Mouse (Mus musculus) limb, embryonic 14.5 days (tissue): ENCODE measurements at regions not wholly inside any gene's neighbourhood (a gene's known extent, or its start where the extent isn't known, plus 50 kb on each side); places are given as distances from the start of the nearest gene placed in this dataset.
A peak's percentile ranks its signal among the peaks of the same experiment; 100 is the strongest.

ENCODE experiments used
- ATAC-seq: fragments of 200-750 bp; cut with Nextera tagmentation; 2 replicates; pipeline ENCODE4 v1.8.0; 2017; ENCODE audit warnings: low read depth, moderate number of reproducible peaks, moderate TSS enrichment; ENCODE audit not compliant: low FRiP score
- DNase-seq: peaks from one replicate; pipeline ENCODE4 v3.0.0-alpha.2; 2015; ENCODE audit warnings: low spot score
- H3K27ac ChIP-seq: fragments of 300-500 bp; sonication (generic); replicated peaks from 2 replicates; pipeline ENCODE4 v1.5.1; 2014; ENCODE audit warnings: low read depth, mild to moderate bottlenecking, low read length, moderate library complexity, mixed read lengths
- H3K27me3 ChIP-seq: fragments of 300-500 bp; sonication (generic); 2 replicates; pipeline ENCODE4 v1.6.1; 2014; ENCODE audit warnings: low read length, mixed read lengths; ENCODE audit not compliant: control insufficient read depth, insufficient read depth
- H3K36me3 ChIP-seq: fragments of 300-500 bp; sonication (generic); 2 replicates; pipeline ENCODE4 v1.6.1; 2014; ENCODE audit warnings: mild to moderate bottlenecking, low read length, moderate library complexity, mixed read lengths; ENCODE audit not compliant: control insufficient read depth, insufficient read depth
- H3K4me1 ChIP-seq: fragments of 300-500 bp; sonication (generic); 2 replicates; pipeline ENCODE4 v1.6.1; 2014; ENCODE audit warnings: antibody characterized with exemption, low read length, mixed read lengths; ENCODE audit not compliant: control insufficient read depth, insufficient read depth
- H3K4me2 ChIP-seq: fragments of 300-500 bp; sonication (generic); replicated peaks from 2 replicates; pipeline ENCODE4 v1.6.1; 2014; ENCODE audit warnings: low read depth, mild to moderate bottlenecking, low read length, moderate library complexity; ENCODE audit not compliant: severe bottlenecking
- H3K4me3 ChIP-seq: fragments of 300-500 bp; sonication (generic); replicated peaks from 2 replicates; pipeline ENCODE4 v1.5.1; 2014; ENCODE audit warnings: low read length
- H3K9ac ChIP-seq: fragments of 300-500 bp; sonication (generic); 2 replicates; pipeline ENCODE4 v1.6.1; 2014; ENCODE audit warnings: mild to moderate bottlenecking, low read depth, low read length, moderate library complexity; ENCODE audit not compliant: severe bottlenecking
- H3K9me3 ChIP-seq: fragments of 300-500 bp; sonication (generic); 2 replicates; pipeline ENCODE4 v1.6.1; 2016; ENCODE audit warnings: low read length; ENCODE audit not compliant: control insufficient read depth
- POLR2A ChIP-seq: fragments of 200-500 bp; IDR thresholded peaks from 2 replicates; pipeline ENCODE4 v1.8.0; 2012; ENCODE audit warnings: inconsistent platforms, mild to moderate bottlenecking, moderate library complexity, borderline replicate concordance; ENCODE audit not compliant: insufficient read depth, insufficient read length; ENCODE audit errors: extremely low read depth
- WGBS: fragments of 180-500 bp; shearing (Covaris S2); extraction: QIAGEN DNeasy Blood & Tissue Kit; methylation state at CpG from one replicate; pipeline ENCODE4 v1.1.7; 2014; 5-methylcytosine and 5-hydroxymethylcytosine counted together

- DNase-seq (peak; percentile 16), ATAC-seq (0 out of 2 replicates have a peak, but pooled peaks have one; percentile 37)
- Histone ChIP-seq H3K36me3 (no peaks in the 10 kb centered on the region), H3K27me3 (no peaks in the 10 kb centered on the region), H3K9ac (no peak overlapping the region), H3K4me1 (no peaks in the 10 kb centered on the region), H3K9me3 (no peaks in the 10 kb centered on the region), H3K4me3 (no peak overlapping the region), H3K4me2 (no peak overlapping the region), H3K27ac (no peak overlapping the region)
- WGBS, result 73% methylated on average over 6 of the region's 6 CpGs
- TF ChIP-seq POLR2A, result no peak
Observed at GRCm38 (mm10) chr13:70073655-70074054, 271.5 kb downstream of the Med10 start.

GRCm38 (mm10) chr13:70075353-70075752 is 273.2 kb downstream of the Med10 start:
- no peak for TF ChIP-seq POLR2A
- 80% methylated on average over 4 of the region's 4 CpGs for WGBS

GRCm38 (mm10) chr13:70081108-70081507 is 278.9 kb downstream of the Med10 start:
- no peak overlapping the region for H3K4me3 ChIP-seq
- ATAC-seq (no peak), DNase-seq (no peak)
- WGBS, result 78% methylated on average over 4 of the region's 4 CpGs
- no peak overlapping the region for H3K27ac ChIP-seq
- no peaks in the 10 kb centered on the region for H3K9me3 ChIP-seq
- no peaks in the 10 kb centered on the region for H3K36me3 ChIP-seq
- no peak for TF ChIP-seq POLR2A
- H3K9ac ChIP-seq, result no peak overlapping the region
- H3K4me1 ChIP-seq, result no peaks in the 10 kb centered on the region
- no peak overlapping the region for H3K4me2 ChIP-seq
- no peaks in the 10 kb centered on the region for H3K27me3 ChIP-seq

More at GRCm38 (mm10) chr13:70075353-70075752, 273.2 kb downstream of the Med10 start:
- DNase-seq, result no peak
- ATAC-seq, result no peak
- Histone ChIP-seq H3K4me3 (no peak overlapping the region), H3K4me2 (no peak overlapping the region), H3K9me3 (no peaks in the 10 kb centered on the region), H3K9ac (no peak overlapping the region), H3K27ac (no peak overlapping the region), H3K4me1 (no peaks in the 10 kb centered on the region), H3K36me3 (no peaks in the 10 kb centered on the region), H3K27me3 (no peaks in the 10 kb centered on the region)

- Histone ChIP-seq H3K4me3 (no peak overlapping the region), H3K4me1 (peaks cover 10% of the 10 kb centered on the region; the same call in 1 of the 2 replicates), H3K27ac (no peak overlapping the region), H3K9me3 (no peaks in the 10 kb centered on the region), H3K9ac (no peak overlapping the region), H3K36me3 (no peaks in the 10 kb centered on the region), H3K4me2 (no peak overlapping the region), H3K27me3 (no peaks in the 10 kb centered on the region)
- DNase-seq (peak; percentile 58), ATAC-seq (no peak)
- WGBS, result 31% methylated on average over 4 of the region's 4 CpGs
- no peak for TF ChIP-seq POLR2A
Observed at GRCm38 (mm10) chr13:70092886-70093285, 290.7 kb downstream of the Med10 start.

- H3K36me3 ChIP-seq, result no peaks in the 10 kb centered on the region
- no peak overlapping the region for H3K9ac ChIP-seq
- no peak for TF ChIP-seq POLR2A
- no peaks in the 10 kb centered on the region for H3K9me3 ChIP-seq
- 32% methylated on average over 2 of the region's 2 CpGs for WGBS
- no peak overlapping the region for H3K4me2 ChIP-seq
- ATAC-seq (no peak), DNase-seq (no peak)
- no peak overlapping the region for H3K27ac ChIP-seq
- no peaks in the 10 kb centered on the region for H3K27me3 ChIP-seq
- peaks cover 10% of the 10 kb centered on the region; the same call in 1 of the 2 replicates for H3K4me1 ChIP-seq
- H3K4me3 ChIP-seq, result no peak overlapping the region
Observed at GRCm38 (mm10) chr13:70093970-70094369, 291.8 kb downstream of the Med10 start.
